Mouse (Mus musculus): ENCODE data around the gene Mlh3.

The Mlh3 gene

GRCm38 (mm10) chr12:85280845-85281651, 10.6 kb upstream of the Mlh3 start:
- DNase-seq, result no peak

GRCm38 (mm10) chr12:85280105-85280844, 9.9 kb upstream of the Mlh3 start:
- peak; percentile 99 for DNase-seq

DNA sequence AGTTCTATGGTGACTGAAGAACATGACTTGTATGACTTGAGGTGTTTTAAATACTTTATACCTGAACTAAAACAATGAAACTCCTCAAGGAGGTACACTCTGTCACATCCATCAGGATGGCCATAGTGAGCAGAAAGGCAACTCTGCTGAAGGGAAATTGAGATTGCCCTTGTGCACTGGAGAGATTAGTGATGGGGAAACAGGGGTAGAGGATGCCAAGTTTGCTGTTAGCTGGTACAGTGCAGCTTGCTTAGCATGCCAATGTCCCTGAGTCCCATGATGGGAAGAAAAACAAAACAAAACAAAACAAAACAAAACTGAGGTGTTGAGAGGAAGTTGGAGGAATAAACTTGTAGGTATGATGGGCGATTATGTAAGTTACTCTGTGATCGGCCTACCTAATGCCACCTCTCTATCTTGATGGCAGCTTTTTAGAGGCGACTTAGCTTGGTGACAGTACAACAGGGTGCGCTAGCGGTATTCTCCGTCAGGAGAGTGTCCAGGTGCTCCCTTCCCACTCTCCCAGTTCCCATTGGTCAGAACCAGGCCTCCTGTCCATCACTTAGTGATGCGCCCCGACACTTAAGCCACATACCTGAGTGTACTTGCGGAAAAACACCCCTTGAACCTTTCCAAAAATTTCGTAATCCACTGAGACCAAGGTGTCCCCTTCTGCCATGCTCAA, 9.1 kb upstream of the Mlh3 start:
- DNase-seq, result no peak

DNA sequence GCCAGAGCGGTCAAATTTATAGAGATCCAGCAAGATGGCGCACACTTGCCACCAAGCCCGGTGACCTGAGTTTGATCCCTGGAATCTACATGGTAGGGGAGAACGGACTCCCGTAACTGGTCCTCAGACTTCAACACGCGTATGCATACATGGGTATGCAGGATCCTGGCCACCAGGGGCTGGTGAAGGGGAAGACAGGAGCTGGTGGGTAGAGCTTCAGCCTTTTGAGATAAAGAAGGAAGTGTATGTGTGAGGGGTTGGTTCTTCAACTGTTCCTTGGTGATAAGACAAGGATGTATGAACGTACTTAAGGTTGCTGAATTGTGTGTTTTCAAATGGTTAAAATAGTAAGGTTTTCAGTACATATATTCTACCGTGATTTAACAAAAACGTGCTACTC, 8.5 kb upstream of the Mlh3 start:
- DNase-seq, result no peak

DNA sequence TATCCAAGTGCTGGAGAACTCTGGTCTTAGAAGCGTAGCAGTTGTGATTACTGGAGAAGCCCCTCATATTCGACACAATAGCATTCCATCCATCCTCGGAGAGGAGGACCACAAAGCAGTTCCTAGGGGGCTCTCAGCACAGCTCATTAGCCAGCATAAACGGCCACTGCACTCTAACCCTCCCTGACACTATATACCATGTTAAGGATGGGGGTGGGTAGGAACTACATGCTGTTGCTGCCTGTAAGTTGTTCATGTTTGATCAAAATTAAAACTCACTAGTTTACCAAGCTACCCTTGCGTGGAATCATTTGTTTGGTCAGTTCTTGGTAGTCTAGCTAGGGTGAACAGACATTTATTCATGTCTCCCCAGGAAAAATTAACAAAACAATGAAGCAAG, 5.9 kb upstream of the Mlh3 start:
- no peak for DNase-seq

GRCm38 (mm10) chr12:85273508-85273907, 3.1 kb upstream of the Mlh3 start:
- DNase-seq, result no peak

DNA sequence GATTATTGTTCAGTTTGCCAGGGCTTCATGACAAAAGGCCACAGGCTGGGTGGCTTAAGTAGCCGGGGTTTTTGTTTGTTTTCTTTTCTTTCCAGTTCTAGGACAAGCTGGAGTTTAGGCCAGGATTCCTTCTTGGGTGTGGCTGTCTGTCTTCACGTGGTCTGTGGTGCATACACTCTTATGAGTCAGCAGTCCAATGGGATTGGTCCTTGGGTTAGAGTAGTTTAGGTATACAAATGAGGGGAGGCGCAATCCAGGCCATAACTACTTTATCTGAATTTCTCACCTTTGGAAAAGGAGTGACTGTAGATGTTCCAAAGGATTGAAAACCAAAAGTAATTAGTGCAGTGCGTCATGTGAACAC, 1.4 kb upstream of the Mlh3 start:
- no peak for DNase-seq

DNA sequence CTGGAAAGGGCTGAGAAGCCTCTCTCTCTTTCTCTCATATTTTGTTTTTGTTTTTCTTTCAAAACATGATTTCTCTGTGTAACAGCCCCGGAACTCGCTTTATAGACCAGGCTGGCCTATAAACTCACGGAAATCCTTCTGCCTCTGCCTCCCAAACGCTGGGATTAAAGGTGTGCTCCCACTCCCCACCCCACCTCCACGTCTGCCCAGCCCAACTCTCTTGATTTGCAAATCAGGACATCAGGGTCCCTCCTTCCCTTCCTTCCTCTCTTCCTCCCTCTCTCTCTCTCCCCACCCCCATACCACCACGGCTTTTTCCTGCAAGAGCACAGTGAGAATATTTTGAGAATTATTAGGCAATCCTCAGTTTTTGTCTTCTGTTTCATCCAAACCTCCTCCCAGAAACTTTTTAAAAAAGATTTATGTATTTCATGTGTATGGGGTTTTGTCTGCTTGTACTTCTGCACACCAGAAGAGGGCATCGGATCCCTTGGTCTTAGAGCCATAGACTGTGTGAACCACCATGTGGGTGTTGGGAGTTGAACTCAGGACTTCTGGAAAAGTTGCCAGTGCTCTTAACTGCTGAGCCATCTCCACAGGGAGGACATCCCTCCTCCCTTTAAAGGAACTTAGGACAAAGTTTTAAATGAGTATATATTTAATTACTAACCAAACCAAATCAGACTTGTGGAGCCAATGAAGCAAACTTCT, 888 bp upstream of the Mlh3 start:
- DNase-seq, result no peak

GRCm38 (mm10) chr12:85269821-85270220, 578 bp downstream of the Mlh3 start:
- DNase-seq, result no peak

DNA sequence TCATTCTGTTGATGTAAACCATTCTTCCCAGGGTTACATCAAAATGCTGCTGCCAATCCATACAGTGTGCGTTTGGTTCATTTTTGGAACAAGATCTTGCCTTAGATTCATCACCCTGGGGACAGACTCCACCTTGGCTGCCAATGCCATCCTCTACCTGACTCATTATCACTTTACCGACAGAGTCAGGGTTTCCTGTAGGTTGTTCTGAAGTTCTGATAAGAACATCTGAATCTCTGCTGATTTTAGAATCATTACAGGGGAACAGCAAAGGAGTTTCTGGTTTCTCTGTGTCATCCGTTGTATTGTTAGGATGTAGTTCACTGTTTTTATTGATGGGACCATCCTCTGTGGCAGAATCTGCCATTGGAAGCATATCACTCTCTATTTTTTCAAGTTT, 4.2 kb downstream of the Mlh3 start:
- DNase-seq, result no peak

GRCm38 (mm10) chr12:85264940-85265339, 5.5 kb downstream of the Mlh3 start:
- DNase-seq, result no peak

DNA sequence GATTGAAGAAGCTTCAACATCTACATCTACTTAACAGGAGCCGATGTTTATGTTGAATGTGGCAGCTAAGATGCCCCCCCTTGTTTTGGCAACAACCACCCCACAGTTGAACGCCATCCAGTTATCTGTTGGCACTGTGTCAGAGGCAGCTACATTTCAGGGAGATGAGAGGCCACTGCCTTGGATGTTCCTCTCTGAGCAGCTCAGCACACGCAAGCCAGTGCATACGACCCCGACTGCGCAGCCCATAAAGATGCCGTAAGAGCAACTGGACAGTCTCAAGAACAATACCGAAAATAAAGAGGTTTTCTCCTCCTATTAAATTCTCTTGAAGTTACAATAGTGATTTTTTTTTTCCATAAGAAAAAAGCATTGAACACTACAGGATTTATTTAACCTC, 5.9 kb downstream of the Mlh3 start:
- DNase-seq, result no peak

DNA sequence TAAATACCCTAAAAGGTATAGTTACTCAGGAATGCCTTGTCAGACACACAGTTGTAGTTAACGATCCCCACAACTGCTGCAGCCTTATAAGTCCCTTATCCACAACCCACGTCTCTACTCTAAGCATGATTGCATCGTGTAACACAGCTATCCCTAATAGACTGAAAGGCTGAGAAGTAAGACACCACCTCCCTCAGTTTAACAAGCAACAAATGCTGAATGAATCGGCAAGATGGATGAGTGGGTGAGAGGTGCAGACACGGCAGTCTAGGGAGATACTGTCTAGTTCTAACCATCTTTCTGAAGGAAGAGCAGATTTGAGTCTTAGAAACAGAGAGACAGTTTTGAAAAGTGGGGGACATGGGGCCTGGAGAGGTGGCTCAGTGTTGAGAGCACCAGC, 7.2 kb downstream of the Mlh3 start:
- DNase-seq, result no peak

DNA sequence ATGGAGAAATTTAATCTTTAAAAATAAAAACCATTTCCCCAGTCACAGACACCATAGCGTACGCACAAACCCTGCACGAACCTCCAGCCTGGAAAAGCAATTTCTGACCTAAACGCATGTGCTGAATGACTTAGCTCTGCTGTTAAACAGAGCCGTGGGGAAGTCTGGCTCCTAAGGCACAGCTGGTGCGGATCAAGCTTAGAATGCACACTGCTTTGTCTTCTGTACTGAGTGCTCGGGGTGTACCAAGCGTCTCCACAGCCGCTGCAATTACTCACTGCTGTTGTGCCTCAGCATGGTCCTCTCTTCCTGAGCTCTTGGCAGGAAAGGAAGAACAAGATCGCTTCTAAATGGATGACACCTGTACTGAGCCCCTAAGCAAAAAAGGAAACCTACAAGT, 7.9 kb downstream of the Mlh3 start:
- no peak for DNase-seq

DNA sequence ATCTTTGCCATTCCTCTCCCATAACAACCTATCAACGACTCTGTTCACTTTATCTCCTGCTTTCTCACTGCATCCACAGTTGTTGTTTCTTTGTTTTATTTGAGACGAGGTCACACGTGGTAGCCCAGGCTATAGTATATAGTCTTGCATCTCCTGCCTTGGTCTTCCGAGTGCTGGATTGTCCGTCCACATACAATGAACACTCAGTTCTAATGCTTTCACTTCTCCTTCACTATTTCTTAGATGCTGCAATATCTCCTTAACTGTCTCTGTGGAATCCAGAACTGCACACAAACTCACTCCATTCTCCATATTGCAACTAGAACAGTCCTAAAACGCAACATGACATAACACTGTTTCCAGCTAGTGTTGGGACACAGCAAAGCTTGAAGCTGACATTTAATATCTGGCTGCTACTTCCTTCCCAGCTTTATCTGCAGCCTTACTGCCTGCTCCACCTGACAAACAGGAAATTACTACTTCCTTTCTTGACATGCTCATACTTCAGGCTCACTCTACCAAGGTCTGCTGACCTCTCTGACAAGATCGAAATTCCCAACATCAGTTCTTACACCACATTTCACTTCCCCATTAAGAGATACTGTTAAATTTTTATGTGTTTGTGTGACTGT, 13.3 kb downstream of the Mlh3 start:
- DNase-seq, result peak; percentile 24

- DNase-seq, result no peak
These were observed 14.2 kb downstream of the Mlh3 start for GRCm38 (mm10) chr12:85256074-85256751.

GRCm38 (mm10) chr12:85252083-85252482, 18.3 kb downstream of the Mlh3 start:
- DNase-seq, result no peak

DNA sequence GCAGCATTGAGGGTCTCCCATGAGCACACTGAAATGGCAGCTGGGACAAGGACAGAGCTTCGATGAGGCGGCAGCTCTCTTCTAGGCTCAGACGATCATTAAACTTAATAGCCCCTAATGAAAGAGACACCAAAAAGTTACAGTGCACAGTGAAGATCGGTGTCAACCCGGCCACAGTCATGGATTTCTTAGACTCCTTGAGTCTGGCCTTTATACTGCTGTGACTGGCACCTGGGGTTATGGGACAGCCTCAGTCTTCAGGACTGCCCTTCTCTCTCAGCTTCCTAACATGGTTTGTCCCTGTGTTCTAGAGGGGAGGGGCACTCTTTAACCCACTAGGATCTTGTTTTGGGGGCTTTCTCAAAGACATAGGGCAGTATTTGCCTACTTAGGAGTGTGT, 32.8 kb downstream of the Mlh3 start:
- DNase-seq, result no peak

GRCm38 (mm10) chr12:85233376-85234358, 36.7 kb downstream of the Mlh3 start:
- DNase-seq, result no peak

- DNase-seq, result peak; percentile 19
These were observed 42.4 kb downstream of the Mlh3 start for GRCm38 (mm10) chr12:85227876-85228599.

Measured in kidney, adult 9 months (tissue).